Mouse (Mus musculus) c-Kit-positive CD71-negative TER-119-negative erythroid progenitor cells, embryonic 14.5 days (primary cell): ENCODE results near the gene Acsbg1.
"Not testable (repeated sequence)": the region's sequence is repeated elsewhere in the genome, so short reads cannot be mapped to it uniquely, and the experiment has no call there.

ENCODE experiments used
- DNase-seq: peaks from one replicate; pipeline ENCODE4 v3.0.0-alpha.2; 2013; ENCODE audit warnings: low read depth

Acsbg1 gene

GRCm38 (mm10) chr9:54661605-54662377 lies at the start of gene Acsbg1:
Gene Acsbg1 (minus strand): TSS chr9:54661870.
- no peak for DNase-seq

DNA sequence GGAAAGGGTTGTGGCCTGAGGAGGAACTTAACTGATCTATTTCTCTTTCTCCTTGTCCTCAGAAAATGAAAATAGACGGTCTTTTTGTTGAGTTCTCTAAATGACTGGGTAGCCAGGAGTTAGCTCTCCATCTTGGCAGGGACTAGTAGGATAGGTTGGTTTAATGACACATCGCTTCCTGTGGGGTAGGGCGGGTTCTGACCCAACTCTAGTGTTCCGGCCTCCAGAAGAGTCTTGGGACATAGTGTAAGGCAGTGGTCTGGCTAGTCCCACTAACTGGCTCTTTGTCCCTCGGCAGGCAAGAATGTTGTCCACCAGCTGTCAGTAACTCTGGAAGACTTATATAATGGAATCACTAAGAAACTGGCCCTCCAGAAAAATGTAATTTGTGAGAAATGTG lies 46.4 kb upstream of the Acsbg1 start:
- DNase-seq = no peak

- no peak for DNase-seq
These were observed 45.8 kb upstream of the Acsbg1 start for GRCm38 (mm10) chr9:54707288-54707999.

DNA sequence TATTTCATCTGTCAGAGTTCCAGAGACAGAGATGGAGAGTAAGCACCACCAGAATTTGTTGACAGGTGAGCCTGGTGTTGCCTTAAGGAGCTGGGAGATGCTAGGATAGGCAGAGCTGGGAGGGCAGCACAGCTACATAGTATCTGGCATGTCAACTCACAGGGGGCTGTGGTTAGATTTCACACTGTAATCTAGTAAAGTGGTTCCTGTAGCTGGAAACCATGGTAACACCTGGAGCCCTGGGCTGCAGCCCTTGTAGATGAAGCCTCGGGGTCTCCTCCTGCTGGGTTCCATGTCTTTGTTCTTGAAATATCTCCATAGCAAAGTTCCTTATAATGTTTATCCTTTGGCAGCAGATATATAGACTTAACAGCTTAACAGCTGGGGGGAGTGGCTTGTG lies 43.9 kb upstream of the Acsbg1 start:
- no peak for DNase-seq

DNA sequence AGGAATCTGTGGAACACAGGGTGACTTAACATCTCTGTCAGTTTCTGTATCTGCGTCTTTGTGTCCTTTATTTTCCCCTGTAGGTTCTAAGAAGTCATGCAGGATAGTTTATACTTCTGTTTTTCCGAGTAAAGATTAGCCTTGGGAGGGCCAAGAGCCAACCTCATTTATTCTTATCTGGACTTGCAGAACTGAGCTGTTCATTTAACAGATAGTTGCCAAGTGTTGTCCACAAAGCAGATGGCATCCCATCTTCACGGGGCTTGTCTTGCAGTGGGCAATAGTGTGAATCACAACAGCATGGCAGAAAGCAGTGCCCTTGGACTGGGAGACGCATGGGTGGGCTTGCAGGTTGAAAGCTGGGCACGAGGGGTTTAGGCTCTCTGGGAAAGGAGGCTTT lies 42.7 kb upstream of the Acsbg1 start:
- no peak for DNase-seq

DNA sequence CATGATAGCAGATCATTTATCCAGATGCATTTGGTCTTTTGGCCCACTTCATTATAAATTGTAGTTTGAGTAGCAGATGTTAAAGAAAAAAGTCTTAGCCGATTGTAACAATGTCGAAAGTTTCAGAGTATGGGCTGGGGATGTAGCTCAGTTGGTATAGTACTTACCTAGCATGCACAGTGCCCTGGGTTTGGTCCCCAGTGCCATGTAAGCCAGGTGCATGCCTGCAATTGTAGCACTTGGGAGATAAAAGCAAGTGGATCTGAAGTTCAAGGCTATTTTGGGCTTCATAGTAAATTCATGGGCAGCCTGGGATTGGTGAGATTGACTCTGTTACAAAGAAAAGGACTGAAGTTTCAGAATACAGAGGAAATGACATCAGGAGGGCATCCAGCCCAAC lies 40.9 kb upstream of the Acsbg1 start:
- no peak for DNase-seq

DNA sequence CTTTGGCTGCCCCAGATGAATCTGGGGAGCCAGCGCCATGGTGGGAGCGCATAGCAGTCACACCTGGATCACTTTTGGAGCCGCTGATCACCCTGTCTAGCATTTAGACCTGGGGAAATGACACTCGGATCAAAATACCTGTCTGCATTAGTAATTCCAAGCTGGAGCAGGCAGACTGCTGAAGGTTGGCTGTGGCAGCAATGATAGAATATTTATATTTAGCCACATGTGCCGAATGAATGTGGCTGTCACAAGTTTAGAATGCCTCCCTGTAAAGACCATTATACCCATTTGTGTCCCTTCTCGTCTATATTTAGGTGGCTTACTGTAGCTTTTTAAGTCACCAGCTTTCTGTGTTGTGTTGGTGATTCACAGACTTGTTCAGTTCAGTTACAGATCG lies 39.1 kb upstream of the Acsbg1 start:
- DNase-seq = no peak

DNA sequence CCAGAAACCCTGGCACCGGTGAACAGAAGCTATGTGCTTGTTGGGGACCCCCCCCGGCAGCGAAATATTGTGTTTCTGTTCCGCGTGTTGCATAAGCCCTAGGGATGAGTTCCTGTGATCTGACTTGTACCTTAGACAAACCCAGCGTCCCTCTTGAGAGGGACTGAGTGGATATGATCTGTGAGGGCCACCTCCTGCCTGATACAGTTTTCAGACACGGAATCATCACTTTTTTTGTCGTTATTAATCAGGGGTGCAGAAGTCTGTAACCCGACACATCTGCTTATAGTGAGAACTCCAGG lies 38.5 kb upstream of the Acsbg1 start:
- DNase-seq = no peak

- peak; percentile 26 for DNase-seq
These were observed 37.9 kb upstream of the Acsbg1 start for GRCm38 (mm10) chr9:54699345-54700173.

DNA sequence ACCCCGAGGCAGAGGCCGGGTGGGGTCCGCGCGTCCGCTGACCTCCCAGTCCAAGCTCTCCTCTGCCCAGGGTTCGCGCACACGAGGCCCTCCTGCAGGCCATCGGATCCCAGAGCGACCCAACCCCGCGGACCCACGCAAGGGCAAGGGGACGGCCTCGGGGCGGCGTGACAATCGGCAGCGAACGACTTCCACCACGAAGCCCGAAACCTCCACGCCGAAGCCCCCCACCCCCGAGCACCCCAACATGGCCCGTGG lies 37.3 kb upstream of the Acsbg1 start:
- DNase-seq = no peak

- DNase-seq = no peak
These were observed 36.8 kb upstream of the Acsbg1 start, which contains the start of gene Dnaja4 for GRCm38 (mm10) chr9:54698318-54699086. Gene Dnaja4 (plus strand): TSS chr9:54698873.

DNA sequence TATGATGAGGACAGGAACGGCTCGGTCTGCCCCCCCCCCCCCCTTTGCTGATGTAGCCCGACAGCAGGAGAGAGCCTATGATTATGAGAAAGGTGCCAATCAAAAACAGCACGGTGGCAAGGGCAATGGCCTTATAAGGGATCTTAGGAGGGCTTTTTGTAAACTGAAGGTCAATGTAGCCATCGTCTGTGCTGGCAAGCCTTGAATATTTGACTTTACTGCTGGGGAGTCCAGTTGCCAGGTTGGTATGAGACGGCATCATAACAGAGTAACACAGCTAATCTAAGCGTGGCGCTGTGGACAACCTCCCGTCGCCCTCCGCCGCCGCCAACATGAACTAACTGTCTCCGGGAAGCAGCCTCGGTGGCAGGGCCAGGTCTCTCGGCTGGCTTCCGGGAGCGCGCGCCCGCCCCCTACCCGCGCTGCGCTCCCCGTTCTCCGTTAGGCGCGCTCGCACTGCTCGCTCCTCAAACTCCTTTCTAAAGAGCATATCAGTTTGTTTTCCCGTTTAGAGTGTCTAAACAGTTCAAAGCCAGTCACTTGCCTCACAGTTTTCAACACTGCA lies 29.7 kb upstream of the Acsbg1 start:
- DNase-seq = not testable (repeated sequence)

- not testable (repeated sequence) for DNase-seq
These were observed 29.0 kb upstream of the Acsbg1 start for GRCm38 (mm10) chr9:54690697-54691096.

DNA sequence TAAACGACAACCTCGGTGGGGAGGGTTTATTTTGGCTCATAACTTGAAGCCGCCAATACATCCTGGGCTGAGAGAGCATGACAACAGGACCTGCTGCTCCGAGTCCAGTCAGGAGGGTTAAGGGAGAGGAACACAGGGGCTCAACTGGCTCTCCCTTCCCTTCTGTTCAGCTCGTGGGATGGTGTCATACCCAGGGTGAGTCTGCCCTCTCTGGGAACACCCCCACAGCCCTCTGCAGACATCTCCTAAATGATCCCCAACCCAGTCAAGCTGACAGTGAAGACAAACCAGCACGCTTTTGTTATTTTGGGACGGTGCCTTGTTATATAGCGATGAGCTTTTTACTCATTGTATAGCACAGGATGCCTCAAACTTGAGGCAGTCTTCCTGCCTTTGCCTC lies 27.8 kb upstream of the Acsbg1 start:
- DNase-seq = no peak

GRCm38 (mm10) chr9:54687246-54688236 lies 25.9 kb upstream of the Acsbg1 start:
- no peak for DNase-seq

DNA sequence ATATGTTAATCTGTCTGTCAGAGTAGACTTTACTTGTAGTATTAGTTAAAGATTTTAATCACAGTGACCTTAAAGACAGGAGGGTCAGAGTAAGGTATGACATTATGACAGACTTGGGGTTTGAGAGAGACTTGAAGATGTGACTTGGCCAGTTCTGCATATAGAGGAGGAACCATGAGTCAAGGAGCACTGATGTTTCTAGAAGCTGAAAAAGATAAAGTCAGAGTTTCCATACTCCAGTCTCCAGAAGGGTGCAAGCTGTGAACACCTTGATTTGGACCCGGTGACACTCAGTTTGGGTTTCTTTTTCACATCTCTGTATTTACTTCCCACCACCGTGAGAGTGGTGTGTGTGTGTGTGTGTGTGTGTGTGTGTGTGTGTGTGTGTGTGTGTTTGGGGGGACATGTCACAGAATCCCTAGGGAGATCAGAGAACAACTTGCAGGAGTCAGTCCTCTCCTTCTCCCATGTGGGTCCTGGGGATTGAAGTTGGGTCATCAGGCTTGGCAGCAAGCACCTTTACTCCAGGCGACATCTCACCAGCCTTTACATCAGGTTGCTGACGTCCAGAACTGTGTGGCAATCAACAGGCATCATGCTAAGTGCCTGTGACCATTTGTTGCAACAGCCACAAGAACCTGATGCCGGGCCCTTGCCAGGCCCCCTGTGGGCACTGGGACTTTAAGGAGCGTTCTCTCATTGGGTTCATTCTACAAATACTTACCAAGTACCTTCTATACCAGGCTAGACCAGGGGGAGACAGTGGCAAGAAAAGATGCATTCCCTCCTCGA lies 22.3 kb upstream of the Acsbg1 start:
- DNase-seq = no peak

- DNase-seq = no peak
These were observed 21.2 kb upstream of the Acsbg1 start for GRCm38 (mm10) chr9:54682846-54683245.

GRCm38 (mm10) chr9:54676531-54676986 lies 14.9 kb upstream of the Acsbg1 start:
- peak; percentile 58 for DNase-seq

GRCm38 (mm10) chr9:54673887-54674286 lies 12.2 kb upstream of the Acsbg1 start:
- no peak for DNase-seq

DNA sequence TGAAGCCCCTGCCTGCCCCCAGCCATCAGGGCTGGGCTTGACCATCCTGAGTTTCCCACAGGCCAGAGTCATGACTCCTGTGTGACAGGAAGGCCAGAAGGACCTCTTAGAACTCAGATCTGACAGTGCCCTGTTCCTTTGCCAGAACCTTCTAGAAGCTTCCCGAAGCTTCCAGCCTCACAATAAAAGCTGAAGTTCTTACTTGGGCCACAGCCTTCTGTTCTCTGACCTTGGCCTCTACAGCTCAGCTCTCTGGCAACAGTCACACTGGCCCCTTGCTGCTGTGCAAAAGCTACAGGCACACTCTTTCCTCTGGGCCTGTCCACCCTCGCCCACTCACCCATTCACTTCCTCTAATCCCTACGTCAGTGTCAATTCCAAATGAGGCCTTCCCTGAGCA lies 10.3 kb upstream of the Acsbg1 start:
- DNase-seq = no peak
